Mouse (Mus musculus) embryo, embryonic 10.5 days (tissue): ENCODE data around the gene Hhatl.
A peak's percentile ranks its signal among the peaks of the same experiment; 100 is the strongest.

ENCODE experiments used
- DNase-seq: peaks from one replicate; pipeline ENCODE4 v3.0.0-alpha.2; 2015; ENCODE audit warnings: low spot score

Hhatl gene

DNA sequence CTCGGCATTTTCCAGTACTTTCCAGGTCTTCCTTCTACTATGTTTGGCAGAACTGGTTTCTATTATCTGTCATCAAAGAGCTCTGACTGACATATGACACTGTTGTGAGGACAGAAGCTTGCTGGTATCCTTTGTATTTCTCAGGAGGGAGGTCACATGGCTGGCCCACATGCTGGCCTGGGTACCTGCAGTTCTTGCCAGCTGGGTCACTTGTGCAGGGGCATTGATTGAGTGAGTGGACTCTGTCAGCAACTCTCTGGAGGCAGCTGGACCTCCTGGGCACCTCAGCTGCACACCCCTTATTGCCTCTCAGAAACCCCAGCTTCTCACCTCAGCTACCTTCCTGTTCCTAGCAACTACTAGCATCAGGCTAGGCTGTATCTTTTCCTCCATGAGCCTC, 15.2 kb upstream of the Hhatl start:
- no peak for DNase-seq

DNA sequence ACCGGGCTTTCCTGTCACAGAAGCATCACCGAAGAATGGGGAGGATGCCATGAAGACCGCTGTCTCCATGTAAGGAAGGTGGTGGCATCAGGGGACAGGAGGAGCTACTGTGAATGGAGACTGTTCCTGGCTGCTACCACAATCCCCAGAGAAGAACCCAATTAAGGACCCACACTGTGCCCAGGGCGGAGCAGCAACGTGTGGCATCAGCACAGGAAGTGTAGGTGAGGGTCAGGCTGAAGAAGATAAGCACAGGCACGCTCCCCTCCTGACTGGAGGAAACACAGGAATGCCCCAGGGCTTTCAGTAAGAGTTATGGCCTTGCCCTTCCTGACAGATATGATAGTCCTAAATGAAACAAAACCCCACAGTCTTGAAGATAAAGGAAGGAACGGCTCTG, 10.4 kb upstream of the Hhatl start:
- DNase-seq: no peak

DNA sequence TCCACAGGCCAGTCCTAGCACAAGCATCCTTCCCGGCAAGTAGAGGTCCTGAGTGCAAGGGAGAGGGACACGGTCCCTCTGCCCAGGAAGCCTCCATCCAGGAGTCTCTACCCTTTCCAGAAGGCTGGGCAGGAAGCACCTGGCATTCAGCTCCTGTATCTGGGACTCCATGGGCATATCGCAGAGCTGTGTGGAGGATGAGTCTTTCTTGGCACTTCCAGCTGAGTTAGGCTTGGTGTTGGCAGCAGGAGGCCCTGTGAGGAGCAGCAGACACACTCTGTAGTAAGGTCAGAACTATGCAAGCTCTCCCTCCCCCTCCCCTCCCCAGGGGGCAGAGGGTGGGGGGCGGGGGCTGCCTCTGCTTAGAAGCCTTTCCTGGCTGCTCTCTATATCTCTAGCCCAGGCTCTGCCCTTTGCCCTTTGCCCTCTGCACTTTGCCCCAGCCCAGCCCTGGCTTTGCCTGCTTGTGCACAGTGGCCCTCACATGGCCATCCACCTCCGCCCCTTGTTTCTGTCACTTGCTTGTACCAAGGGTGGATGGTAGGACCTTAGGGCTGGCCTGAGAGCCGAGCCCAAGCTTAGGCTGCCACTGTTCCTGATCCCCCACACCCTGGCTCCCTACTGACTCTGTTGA, 6.7 kb upstream of the Hhatl start:
- DNase-seq: no peak

DNA sequence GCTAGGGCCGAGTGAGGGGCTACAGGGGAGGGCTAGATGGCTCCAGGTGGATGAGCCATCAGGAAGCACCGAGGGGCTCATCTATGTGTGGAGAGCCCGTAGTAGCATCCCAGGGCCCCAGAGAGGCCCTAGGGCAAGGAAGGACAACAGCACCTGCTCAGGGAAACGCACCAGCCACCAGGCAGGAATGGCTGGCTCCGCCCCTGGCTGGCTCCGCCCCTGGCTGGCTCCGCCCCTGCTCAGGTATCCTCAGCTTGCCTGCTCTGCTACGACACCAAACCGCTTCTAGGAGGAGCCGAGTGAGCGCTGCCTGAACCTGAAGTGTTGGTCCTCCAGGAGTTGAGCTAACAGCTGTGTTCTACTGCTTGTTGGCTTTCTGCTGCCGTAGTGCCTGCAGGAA, 5.4 kb upstream of the Hhatl start:
- no peak for DNase-seq

DNA sequence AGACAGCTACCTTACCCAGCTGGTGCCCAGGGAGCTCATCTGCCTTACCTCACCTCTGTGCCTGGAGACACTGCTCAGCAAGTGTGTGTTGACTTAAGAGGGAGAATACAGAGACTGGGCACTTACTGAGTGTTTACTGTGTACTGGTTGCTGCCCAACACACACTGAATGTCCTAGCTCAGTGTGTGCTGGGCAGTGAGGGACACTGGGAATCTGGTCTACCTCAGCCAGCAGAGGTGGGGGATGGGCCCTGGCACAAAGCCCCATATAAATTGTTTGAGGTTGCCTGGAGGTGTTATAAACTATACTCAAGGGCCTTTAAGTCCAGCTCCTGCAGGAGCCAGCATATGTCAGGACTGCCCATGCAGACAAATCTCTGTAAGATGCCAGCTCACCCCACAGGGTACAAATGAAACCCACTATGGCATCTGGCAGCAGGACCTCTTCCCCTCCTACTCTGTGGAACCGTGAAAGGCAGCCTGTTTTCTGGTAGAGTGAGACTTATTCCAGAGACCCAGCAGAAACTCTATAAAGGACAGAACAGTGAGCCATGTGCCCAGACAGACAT, 2.7 kb upstream of the Hhatl start:
- DNase-seq: no peak

DNA sequence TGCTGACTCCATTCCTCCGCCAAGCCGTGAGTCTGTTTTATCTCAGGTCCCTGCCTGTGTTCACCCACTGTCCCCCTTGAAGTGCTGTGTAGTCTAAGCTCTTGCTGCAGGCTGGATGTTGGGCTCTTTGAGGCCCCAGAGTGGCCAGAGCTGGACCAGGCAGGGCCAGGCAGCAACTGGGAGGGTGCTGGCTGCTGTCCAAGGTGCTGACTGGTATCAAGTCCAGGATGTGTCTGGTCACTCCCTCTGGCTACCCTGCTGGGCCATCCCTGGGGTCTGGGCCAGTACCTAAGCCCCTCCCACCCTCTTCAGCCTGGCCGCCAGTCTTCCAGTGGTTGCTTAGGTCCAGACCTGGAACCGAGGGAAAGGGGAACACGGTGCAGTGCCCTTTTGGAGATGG, 1.1 kb downstream of the Hhatl start:
- DNase-seq: peak; percentile 78

DNA sequence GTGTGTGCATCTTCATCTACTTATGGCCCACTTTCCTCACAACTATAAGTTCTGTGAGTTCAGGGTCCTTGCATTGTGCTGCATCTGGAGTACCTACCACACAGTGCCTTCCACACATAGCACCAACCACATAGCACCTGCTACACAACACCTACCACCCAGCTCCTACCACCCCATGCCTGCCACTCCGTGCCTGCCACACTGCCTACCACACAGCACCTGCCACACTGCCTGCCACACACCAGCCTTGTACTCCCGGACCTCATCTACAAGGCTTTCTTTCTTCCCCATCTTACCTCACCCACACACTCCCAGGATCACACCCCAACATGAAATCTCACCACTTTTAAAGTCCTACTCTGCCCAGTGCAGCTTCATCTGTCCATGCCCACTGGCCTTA, 5.9 kb downstream of the Hhatl start:
- no peak for DNase-seq

DNA sequence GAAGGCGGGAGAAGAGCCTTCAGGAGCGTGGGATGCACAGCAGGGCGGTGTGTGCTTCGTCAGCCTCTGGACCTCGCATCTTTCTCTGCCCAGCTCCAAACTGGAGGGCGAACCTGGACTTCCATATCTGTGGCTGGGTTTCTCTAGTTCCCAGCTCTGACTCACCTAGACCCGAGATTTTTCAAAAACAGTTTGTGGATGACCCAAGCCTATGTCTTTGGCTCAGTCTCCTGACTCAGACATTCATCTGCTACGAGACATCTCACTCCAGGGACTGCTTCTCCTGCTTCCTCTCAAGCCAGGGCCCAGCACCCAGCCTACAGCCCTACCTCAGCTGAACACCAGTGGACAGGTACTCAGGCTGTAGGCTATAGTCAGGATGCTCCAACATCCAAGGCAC, 7.0 kb downstream of the Hhatl start:
- no peak for DNase-seq

DNA sequence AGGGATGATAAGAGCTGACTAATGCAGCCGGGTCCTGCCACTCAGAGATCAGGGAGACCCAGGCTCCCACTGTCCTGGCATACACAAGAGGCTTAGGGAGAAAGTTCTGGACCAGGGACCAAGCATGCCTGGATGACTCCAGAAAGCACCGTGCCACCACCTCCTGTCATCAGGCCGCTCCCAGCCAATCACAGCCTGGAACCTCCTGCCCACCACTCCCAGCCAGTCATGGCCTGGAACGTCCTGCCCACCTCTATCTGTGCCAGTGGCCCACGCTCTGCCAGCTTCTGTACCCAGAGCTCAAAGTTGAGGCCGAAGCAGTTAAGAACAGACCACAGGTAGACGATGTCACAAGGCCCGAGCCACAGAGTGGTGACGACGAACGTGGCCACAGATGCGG, 7.5 kb downstream of the Hhatl start:
- DNase-seq: no peak

DNA sequence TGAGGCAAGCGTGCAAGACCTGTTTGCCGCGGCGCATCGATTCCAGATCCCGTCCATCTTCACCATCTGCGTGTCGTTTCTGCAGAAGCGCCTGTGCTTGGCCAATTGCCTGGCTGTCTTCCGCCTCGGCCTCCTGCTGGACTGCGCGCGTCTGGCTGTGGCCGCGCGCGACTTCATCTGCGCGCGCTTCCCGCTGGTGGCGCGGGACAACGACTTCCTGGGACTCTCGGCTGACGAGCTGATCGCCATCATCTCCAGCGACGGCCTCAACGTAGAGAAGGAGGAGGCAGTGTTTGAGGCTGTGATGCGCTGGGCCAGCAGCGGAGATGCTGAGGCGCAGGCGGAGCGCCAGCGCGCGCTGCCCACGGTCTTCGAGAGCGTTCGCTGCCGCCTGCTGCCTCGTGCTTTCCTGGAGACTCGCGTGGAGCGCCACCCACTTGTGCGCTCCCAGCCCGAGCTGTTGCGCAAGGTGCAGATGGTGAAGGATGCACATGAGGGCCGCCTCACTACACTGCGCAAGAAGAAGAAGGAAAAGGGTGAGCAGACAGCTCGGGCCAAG, 14.2 kb downstream of the Hhatl start:
- DNase-seq: peak; percentile 38

DNA sequence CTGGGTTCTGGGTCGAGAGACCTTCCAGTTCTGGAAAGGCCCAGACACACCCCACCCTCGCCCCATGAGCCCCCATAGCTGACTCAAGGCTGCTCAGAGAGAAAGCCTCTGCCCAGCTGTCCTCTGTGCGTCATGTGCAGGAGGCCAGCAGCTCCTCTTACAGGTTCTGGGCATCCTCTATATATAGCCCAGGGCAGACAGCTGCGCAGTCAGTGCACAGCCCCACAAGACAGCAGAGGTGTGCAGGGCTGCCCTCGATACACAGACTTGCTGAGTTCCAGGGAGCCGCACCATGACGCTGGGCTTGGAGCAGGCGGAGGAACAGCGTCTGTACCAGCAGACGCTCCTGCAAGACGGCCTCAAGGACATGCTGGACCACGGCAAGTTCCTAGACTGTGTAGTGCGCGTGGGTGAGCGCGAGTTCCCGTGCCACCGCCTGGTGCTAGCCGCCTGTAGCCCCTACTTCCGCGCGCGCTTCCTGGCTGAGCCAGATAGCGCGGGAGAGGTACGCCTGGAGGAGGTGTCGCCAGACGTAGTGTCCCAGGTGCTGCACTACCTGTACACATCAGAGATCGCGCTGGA, 14.7 kb downstream of the Hhatl start, which contains the start of gene Klhl40:
Gene Klhl40 (plus strand): TSS at position 124 of the 582 bp plus-strand sequence.
- no peak for DNase-seq

DNA sequence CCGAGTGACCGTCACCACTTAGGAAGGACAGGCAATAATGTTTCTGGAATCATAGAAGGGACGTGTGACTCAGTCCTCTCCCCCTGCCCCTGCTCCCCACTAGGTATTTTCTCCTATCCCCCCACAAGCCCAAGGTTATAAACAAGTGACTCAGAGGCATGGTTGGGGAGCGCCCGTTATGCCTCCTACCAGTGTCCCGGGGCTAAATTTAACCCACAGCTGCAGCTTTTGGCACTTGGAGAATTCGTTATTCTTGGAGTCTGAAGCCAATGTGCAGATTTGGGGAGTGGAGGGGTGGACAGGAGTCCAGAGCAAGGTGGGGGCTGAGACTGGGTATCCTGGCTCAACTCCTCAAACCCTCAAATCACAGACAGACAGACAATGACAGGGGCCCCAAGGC, 15.8 kb downstream of the Hhatl start:
- no peak for DNase-seq

DNA sequence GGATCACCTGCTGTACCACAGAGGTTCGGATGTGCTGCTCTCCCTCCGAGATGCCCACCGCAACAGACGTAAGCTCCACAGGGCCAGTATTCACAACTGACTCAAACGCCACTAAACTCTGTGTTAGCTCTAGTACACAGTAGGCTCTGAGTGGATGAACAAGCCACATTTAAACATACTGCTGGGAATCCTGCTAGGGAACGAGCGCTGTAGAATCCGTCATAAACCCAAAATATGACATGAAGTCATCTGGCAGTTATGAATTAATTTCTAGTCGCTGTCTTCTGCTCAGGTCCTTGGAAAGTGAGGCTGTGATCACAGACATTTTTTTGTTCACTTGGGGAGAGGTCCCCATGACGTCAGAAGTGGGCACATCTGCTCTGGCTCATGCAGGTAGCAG, 16.4 kb downstream of the Hhatl start:
- DNase-seq: no peak

DNA sequence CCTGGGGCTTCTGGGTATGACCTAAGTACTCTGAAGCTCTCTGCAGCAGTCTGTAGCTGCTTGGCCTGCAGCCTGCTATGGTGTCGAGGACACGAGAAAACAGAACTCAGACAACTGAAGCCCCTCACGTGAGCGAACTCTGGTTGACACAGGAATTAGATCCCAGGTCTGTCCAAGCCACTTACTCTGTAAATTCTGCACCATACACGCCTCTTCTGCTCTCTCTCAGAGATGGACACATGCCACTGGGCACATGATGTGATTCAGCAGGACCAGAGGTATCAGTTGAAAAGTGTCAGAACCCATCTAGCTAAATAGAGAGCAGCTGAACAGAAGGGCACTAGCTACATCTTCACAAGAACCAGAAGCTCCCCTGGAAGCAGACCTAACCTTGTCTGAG, 19.9 kb downstream of the Hhatl start:
- DNase-seq: no peak

DNA sequence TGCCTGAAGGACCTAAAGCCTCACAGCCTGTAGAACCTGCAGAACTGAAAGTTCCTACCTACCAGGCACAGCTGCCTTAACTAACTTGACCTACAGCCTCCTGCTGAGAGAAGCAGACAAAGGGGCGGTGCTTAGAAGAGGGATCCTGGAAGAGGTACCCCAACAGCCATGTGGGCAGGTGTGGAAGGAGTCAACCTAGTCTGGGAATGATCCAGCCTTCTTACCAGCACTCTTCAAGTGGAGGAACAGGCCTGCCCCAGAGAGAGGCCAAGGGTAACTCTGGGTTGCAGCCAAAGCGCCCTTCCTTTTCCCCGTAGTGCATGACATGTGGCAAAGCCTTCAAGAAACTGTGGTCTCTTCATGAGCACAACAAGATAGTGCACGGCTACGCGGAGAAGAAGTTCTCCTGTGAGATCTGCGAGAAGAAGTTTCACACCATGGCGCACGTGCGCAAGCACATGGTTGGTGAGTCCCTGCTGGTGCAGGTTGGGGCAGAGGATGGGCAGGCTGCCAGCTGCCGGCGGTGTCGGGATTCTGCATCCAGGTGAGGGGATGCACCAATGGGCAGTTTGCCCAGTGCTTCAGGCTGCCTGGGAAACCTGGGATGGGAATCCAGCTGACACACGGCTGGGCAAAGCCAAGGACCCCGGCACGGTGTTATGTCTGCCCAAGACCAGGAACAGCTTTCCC, 27.0 kb downstream of the Hhatl start:
- DNase-seq: no peak

DNA sequence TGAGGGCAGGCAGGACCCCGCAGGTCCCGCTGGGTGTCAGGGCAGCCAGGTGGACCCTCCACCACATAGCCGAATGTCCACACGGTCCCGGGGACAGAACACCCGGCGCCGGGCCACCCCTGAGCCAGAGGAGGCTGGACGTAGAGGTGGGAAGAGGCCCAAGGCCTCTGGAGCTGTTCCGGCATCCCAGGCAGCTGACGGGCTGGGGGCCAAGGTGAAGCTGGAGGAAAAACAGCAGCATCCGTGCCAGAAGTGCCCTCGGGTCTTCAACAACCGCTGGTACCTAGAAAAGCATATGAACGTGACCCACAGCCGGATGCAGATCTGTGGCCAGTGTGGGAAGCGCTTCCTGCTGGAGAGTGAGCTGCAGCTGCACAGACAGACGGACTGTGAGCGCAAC, 28.6 kb downstream of the Hhatl start:
- no peak for DNase-seq

DNA sequence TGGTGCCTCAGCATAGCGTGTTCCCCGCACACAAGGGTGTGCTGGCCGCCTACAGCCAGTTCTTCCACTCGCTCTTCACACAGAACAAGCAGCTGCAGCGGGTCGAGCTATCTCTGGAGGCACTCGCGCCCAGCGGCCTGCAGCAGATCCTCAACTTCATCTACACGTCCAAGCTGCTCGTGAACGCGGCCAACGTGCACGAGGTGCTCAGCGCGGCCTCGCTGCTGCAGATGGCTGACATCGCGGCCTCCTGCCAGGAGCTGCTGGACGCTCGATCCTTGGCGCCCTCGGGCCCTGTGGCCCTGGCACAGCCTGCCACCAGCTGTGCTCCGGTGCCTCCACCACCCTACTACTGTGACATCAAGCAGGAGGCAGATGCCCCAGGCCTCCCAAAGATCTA, 29.5 kb downstream of the Hhatl start:
- DNase-seq: no peak

DNA sequence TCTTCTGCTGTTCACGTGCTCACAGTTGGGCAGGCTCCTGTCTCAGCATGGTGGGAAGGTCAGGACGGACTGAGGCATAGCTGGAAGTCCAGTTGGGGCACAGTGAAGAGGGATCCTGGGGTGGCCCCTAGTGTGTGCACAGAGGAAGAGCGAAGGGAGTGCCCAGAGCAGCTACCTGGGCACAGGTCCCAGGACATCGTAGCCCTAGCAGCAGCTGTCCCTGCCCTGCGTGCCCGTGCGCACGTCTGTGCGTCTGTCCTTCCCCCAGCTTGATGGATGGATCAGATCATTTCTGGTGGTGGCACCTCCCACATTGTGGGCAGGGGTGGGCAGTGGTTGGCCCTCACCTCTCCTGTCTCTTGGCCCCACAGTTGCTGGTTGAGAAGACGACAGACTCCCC, 30.1 kb downstream of the Hhatl start:
- DNase-seq: no peak

DNA sequence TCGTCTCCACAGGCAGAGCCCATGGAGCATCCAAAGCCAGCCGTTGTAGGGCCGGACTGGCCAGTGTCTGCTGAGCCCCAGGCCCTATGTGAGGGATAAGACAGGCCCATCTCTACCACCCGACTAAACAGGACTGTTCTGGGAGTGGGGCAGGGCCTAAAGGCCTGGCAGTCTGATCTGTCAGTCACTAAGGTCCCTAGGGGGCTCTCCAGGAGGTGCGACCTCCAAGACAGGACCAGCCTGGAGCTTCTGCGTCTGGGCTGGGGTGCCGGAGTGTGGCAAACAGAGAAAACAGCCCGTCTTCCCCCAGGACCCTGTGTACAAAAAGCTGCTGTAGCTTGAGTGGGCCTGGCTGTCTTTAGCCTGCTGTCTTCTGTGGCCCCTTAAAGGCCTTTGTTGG, 30.5 kb downstream of the Hhatl start:
- no peak for DNase-seq

DNA sequence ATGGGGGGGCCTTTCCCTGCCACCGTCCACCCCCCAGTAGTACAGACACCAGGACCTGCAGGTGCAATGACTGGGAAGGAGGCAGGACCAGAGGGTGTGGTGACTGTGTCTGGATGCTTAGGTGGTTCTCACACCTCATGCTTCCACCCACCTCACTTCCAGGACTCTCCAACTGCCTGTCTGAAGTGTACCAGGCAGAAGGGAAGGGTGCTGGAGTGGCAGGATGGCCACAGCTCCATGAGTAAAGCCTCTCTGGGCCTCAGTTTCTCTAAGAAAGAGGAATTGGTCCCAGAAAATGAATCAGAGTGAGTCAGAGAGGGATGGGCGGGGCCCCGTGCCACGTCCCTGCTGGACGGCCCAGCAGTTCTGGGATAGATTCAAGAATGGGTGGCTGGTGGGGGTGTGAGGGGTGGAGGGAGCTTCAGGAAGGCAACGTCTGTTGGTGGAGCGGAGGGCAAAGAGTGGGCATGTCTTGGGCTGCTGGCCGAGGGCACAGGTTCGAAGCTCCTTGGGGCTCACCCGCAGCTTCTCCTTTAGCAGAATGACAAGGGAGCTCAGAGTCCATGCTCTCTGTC, 31.1 kb downstream of the Hhatl start:
- no peak for DNase-seq

DNA sequence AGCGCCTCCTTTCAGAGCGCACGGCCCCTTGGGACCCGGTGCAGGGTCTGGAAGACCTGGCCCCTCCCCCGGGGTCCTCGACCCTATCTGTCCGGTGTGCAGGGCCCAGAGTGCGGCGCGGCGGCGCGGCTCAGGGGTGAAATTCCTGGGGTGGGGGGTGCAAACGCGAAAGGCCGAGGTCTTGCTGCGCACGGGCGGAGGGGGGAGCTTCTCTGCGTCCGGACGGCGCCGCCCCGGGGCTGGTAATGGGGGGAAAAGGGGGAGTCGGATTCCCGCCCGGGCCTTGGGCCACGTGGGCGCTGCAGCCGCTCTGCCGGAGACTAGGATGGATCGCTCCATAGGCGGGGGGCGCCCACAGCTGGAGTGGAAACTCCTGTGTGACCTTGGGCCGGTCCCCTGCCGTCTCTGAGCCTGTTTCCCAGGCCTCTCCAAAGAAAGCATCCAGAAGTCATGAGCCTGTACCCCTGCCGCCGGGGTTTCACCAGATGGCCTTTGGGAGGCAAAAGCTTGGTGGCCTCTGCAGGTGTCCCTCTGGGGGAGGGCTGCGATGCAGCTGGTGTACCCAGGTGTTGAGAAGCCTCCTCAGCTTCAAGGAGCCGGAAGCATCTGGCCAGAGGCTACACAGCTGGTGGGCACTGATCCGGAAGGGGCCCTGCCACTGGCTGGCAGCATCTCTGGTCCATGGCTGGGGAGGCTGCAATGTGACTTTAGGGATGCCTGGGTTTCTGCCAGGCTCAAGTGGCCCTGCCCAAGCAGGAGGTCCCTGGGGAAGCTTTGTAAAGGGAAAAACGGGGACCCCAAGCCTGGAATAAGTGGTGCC, 31.8 kb downstream of the Hhatl start:
- peak; percentile 88 for DNase-seq
